Mouse (Mus musculus) stomach, embryonic 14.5 days (tissue): ENCODE results near the gene Armc9. TPM values are rescaled to one million over a fixed set of nuclear protein-coding genes. Genes with fewer than 3 reads are reported as not detected.

Source experiments
- ATAC-seq: fragments of 200-750 bp; cut with Nextera tagmentation; 2 replicates; pipeline ENCODE4 v1.8.0; 2017; ENCODE audit warnings: low read depth, moderate TSS enrichment; ENCODE audit not compliant: insufficient number of reproducible peaks, insufficient read depth, low FRiP score
- H3K27ac ChIP-seq: fragments of 300-500 bp; sonication (generic); 2 replicates; pipeline ENCODE4 v1.5.1; 2014; ENCODE audit warnings: mild to moderate bottlenecking, low read length, moderate library complexity, mixed read lengths
- H3K27me3 ChIP-seq: fragments of 300-500 bp; sonication (generic); 2 replicates; pipeline ENCODE4 v1.6.1; 2014; ENCODE audit warnings: low read length, control low read depth, mixed read lengths; ENCODE audit not compliant: control insufficient read depth, insufficient read depth
- H3K36me3 ChIP-seq: fragments of 300-500 bp; sonication (generic); 2 replicates; pipeline ENCODE4 v1.6.1; 2014; ENCODE audit warnings: mild to moderate bottlenecking, control low read depth, low read length, moderate library complexity, mixed read lengths; ENCODE audit not compliant: control insufficient read depth, insufficient read depth
- H3K4me1 ChIP-seq: fragments of 300-500 bp; sonication (generic); 2 replicates; pipeline ENCODE4 v1.6.1; 2014; ENCODE audit warnings: low read length, control low read depth, mixed read lengths; ENCODE audit not compliant: control insufficient read depth, insufficient read depth
- H3K4me2 ChIP-seq: fragments of 300-500 bp; sonication (generic); replicated peaks from 2 replicates; pipeline ENCODE4 v1.6.1; 2014; ENCODE audit warnings: low read depth, low read length, control low read depth
- H3K4me3 ChIP-seq: fragments of 300-500 bp; sonication (generic); 2 replicates; pipeline ENCODE4 v1.5.1; 2014; ENCODE audit warnings: low read depth, low read length, control low read depth
- H3K9ac ChIP-seq: fragments of 300-500 bp; sonication (generic); replicated peaks from 2 replicates; pipeline ENCODE4 v1.6.1; 2014; ENCODE audit warnings: low read depth, mild to moderate bottlenecking, control low read depth, low read length, moderate library complexity, mixed read lengths
- H3K9me3 ChIP-seq: fragments of 300-500 bp; sonication (generic); 2 replicates; pipeline ENCODE4 v1.6.1; 2016; ENCODE audit warnings: low read depth, low read length, control low read depth; ENCODE audit not compliant: control insufficient read depth
- WGBS: fragments of 180-500 bp; shearing (Covaris S2); extraction: QIAGEN DNeasy Blood & Tissue Kit; methylation state at CpG from one replicate; pipeline ENCODE4 v1.1.7; 2014; 5-methylcytosine and 5-hydroxymethylcytosine counted together
- polyA plus RNA-seq: library from polyadenylated mRNA; unstranded; fragments of >200 nt; fragmentation: Nextera tagmentation; extraction: Ambion mirVana; gene quantifications from 2 replicates; pipeline ENCODE4 v1.2.1, GENCODE M21; 2014

Gene Armc9
- polyA plus RNA-seq, 1 experiment from 2014 or later, result 30.1 TPM

DNA sequence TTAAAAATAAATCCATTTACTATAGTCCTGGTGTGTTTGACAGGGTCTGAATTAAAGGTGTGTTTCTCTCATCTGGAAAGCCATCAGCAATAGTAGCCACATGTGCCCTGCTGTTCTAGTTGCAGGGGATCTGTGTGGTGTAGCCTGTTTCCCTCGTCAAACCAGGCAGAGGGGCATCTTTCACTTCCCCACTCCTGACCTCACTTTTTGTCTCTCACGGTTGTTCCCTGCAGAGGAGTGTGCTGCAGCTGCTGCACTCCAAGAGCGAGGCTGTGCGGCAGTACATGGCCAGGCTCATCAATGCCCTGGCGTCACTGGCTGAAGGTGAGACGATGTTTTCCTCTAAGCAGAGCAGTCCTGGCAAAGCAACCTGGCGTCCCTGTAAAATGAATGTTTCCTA lies 39.5 kb downstream of the Armc9 start:
- no peak overlapping the region for H3K4me2 ChIP-seq
- no peak for ATAC-seq
- H3K9ac ChIP-seq, result no peak overlapping the region
- no peaks in the 10 kb centered on the region for H3K9me3 ChIP-seq
- H3K4me3 ChIP-seq, result no peak overlapping the region
- no peaks in the 10 kb centered on the region for H3K4me1 ChIP-seq
- peaks cover 17% of the 10 kb centered on the region for H3K36me3 ChIP-seq
- H3K27ac ChIP-seq, result no peak overlapping the region
- 86% methylated on average over 7 of the region's 7 CpGs for WGBS
- no peaks in the 10 kb centered on the region for H3K27me3 ChIP-seq

DNA sequence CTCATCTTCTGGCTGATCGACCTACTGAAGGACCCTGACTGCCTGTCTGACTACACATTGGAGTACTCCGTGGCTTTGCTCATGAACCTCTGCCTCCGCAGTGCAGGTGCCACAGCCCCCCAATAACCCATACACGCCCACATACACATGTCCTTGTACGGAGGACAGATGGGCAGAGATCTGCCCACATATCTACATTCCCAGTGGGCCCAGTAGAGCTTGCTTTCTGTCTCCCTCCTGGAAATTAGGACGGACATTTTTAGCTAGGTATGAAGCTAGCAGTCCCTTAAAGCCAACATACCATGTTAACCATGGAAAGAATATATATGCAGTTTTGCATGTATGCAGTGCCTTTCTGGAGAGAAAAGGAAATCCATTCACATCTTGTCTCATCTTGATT lies 43.7 kb downstream of the Armc9 start:
- H3K27ac ChIP-seq, result no peak overlapping the region
- no peak overlapping the region for H3K4me3 ChIP-seq
- no peaks in the 10 kb centered on the region for H3K4me1 ChIP-seq
- 91% methylated on average over 6 of the region's 6 CpGs for WGBS
- H3K4me2 ChIP-seq, result no peak overlapping the region
- no peak overlapping the region for H3K9ac ChIP-seq
- no peaks in the 10 kb centered on the region for H3K9me3 ChIP-seq
- ATAC-seq, result no peak
- H3K27me3 ChIP-seq, result no peaks in the 10 kb centered on the region
- H3K36me3 ChIP-seq, result peaks cover 35% of the 10 kb centered on the region

DNA sequence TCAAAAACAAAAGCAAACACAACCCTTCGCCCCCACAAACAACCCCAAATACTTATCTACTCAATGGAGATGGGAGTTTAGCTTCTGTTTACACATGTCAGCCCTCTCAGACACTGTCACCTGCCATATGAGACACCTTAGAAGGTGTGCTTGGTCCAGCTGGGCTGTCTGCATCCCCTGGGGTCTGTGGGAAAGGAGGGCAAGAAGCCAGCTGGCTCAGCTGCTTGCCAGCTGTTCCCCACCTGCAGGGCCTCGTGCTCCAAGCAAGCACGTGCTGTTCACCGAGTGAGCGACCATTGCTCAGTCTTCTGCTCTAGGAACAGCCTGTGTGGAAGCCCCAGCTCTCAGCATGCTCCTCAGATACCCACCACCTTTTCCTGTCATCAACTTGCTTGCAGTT lies 44.4 kb downstream of the Armc9 start:
- H3K4me1 ChIP-seq, result no peaks in the 10 kb centered on the region
- no peak overlapping the region for H3K4me2 ChIP-seq
- no peaks in the 10 kb centered on the region for H3K27me3 ChIP-seq
- 71% methylated on average over 5 of the region's 5 CpGs for WGBS
- no peak for ATAC-seq
- no peaks in the 10 kb centered on the region for H3K9me3 ChIP-seq
- peaks cover 41% of the 10 kb centered on the region for H3K36me3 ChIP-seq
- no peak overlapping the region for H3K4me3 ChIP-seq
- H3K27ac ChIP-seq, result no peak overlapping the region
- no peak overlapping the region for H3K9ac ChIP-seq

DNA sequence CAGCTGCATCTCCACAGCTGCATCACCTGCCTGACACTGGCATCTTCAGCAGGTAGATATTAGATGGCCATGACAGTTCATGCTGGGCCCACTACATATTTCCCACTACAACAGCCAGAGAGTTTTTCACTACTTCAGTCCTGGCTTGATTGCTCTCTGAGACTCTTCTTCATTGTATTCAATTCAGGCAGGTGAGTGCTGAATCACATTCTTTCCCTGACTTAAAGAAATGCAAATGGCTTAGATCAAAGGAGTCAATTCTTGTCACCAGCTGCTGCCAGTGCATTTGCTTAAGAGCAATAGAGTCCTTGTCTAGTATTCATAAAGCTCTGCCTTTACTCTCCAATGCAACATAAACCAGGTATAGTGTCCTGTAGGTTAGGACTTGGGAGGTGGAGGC lies 46.7 kb downstream of the Armc9 start:
- Histone ChIP-seq H3K36me3 (peaks cover 36% of the 10 kb centered on the region), H3K27ac (no peak overlapping the region)

DNA sequence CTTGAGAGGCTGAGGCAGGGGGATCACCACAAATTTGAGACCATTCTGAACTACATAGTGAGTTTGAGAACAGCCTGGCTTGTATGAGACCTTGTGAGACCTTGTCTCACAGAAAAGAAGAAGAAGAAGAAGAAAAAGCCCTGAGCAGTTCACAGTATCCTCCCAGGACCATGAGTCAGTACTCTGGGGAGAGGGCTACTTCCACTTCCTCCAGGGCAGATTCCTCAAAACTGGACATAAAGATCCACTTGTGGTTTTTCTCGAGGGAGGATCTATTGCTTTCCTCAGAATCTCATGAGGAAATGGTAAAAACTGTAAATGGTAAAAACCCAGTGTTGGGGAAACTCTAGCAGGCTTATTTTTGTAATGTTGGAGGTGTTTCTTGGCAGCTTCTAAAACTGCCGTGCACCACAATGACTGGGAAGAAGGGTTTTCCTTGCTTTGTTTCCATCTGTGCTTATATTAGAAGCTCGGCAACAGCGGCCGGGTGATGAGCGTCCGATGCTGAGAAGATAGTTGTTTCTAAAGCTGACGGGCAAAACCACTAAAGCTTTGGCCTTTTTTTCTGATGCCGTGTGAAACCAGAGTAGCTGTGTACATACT lies 48.1 kb downstream of the Armc9 start:
- peaks cover 36% of the 10 kb centered on the region for H3K36me3 ChIP-seq
- 83% methylated on average over 9 of the region's 9 CpGs for WGBS
- H3K4me3 ChIP-seq, result no peak overlapping the region
- no peaks in the 10 kb centered on the region for H3K27me3 ChIP-seq
- H3K9ac ChIP-seq, result no peak overlapping the region
- no peak for ATAC-seq
- H3K4me1 ChIP-seq, result no peaks in the 10 kb centered on the region
- no peak overlapping the region for H3K27ac ChIP-seq
- H3K4me2 ChIP-seq, result no peak overlapping the region
- no peaks in the 10 kb centered on the region for H3K9me3 ChIP-seq

More for the DNA sequence above, 46.7 kb downstream of the Armc9 start:
- no peak overlapping the region for H3K9ac ChIP-seq
- no peaks in the 10 kb centered on the region for H3K27me3 ChIP-seq
- no peak overlapping the region for H3K4me2 ChIP-seq
- no peaks in the 10 kb centered on the region for H3K4me1 ChIP-seq
- H3K9me3 ChIP-seq, result no peaks in the 10 kb centered on the region
- no peak for ATAC-seq
- H3K4me3 ChIP-seq, result no peak overlapping the region

DNA sequence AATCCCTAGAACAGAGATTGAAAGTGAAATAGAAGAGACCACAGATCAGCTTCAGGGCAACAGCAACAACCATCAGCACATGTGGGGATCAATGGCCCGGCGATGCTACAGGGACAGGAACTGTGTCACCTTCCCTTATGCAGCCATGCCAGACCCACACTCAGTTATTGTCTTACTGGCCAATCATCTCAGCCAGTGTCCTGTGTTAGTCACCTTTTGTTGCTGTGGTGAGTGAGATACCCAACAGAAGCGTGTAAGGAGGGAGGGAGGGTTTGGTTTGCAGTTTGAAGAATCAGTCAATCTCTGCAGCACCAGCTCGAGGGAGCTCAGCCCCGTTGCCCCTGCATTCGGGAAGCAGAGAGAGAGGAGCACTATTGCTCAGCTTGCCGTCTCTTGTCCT lies 56.1 kb downstream of the Armc9 start:
- Histone ChIP-seq H3K4me1 (no peaks in the 10 kb centered on the region), H3K27ac (no peak overlapping the region), H3K27me3 (no peaks in the 10 kb centered on the region), H3K9ac (no peak overlapping the region), H3K4me3 (no peak overlapping the region), H3K36me3 (peaks cover 7% of the 10 kb centered on the region), H3K4me2 (no peak overlapping the region), H3K9me3 (no peaks in the 10 kb centered on the region)
- ATAC-seq, result no peak
- WGBS, result 89% methylated on average over 7 of the region's 7 CpGs

DNA sequence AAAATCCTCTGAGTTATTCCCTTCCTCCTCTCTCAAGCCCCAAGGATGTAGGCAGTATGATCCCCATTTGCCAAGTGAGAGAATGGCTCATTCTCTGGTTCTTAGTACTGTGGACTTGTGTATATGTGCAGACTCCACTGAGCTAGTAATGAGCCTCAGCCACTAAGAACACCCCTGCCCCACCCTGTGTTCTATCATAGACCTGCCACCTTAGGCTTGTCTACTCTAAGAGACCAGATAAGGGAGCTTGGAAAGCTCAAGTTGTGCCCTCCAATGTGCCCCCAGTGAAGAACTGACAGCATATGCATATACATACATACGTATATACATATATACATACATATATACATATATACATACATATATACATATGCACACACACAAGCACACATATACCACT lies 56.9 kb downstream of the Armc9 start:
- H3K27me3 ChIP-seq, result no peaks in the 10 kb centered on the region
- no peak overlapping the region for H3K9ac ChIP-seq
- no peak overlapping the region for H3K4me2 ChIP-seq
- 92% methylated on average over 1 of the region's 1 CpGs for WGBS
- H3K4me3 ChIP-seq, result no peak overlapping the region
- H3K27ac ChIP-seq, result no peak overlapping the region
- ATAC-seq, result no peak
- peaks cover 10% of the 10 kb centered on the region for H3K36me3 ChIP-seq
- no peaks in the 10 kb centered on the region for H3K4me1 ChIP-seq
- no peaks in the 10 kb centered on the region for H3K9me3 ChIP-seq

DNA sequence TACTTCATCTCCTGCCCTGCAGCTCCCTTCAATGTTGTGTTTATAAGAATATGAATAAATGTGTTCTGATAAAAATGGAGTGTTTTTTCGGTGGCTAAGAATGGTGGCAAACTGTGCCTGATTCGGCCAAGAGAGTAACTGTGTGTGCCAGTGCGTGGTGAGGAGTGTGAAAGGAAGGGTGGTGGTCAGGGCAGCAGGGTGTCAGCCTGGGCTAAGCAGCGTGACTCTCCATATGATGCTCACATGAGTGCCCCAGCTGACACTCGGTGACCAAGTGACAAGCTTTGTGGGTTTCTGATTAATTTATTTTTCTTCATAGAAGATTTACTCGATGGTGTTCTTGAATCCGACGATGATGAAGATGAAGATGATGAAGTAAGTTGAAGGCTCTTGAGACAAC lies 58.2 kb downstream of the Armc9 start:
- Histone ChIP-seq H3K4me2 (no peak overlapping the region), H3K36me3 (peaks cover 10% of the 10 kb centered on the region), H3K9ac (no peak overlapping the region), H3K27ac (no peak overlapping the region), H3K4me3 (no peak overlapping the region), H3K4me1 (no peaks in the 10 kb centered on the region), H3K9me3 (no peaks in the 10 kb centered on the region), H3K27me3 (no peaks in the 10 kb centered on the region)
- 85% methylated on average over 8 of the region's 8 CpGs for WGBS
- no peak for ATAC-seq

DNA sequence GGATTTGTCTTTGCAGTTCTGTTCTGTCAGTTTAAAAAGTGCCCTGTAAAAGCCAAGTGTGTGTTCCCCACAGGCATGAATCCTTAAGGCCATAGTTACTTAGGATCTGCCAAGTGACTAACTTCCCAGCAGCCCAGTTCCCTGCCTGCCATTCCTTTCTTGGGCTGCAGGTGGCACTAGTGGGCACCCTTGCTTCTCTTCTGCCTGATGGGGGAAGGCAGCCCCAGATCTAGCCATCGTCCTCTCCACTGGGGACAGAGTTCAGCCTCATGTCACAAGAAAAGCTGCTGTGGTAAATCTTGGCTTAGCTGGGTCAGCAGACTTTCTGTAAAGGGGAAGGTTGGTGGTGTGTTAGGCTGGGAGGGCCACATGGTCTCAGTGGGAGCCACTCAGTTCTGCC lies 59.6 kb downstream of the Armc9 start:
- Histone ChIP-seq H3K4me2 (no peak overlapping the region), H3K9ac (no peak overlapping the region), H3K9me3 (no peaks in the 10 kb centered on the region), H3K36me3 (peaks cover 3% of the 10 kb centered on the region), H3K27me3 (no peaks in the 10 kb centered on the region), H3K4me1 (no peaks in the 10 kb centered on the region; the same call in 1 of the 2 replicates), H3K4me3 (no peak overlapping the region), H3K27ac (no peak overlapping the region)
- ATAC-seq, result 0 out of 2 replicates have a peak, but pooled peaks have one; percentile 23
- WGBS, result 0% methylated on average over 1 of the region's 1 CpGs
